Mouse (Mus musculus) heart, embryonic 10.5 days (tissue): ENCODE data around the gene Sh2d3c. TPM values are rescaled to one million over a fixed set of nuclear protein-coding genes. Genes with fewer than 3 reads are reported as not detected.

Experiments
- DNase-seq: peaks from one replicate; pipeline ENCODE4 v3.0.0-alpha.2; 2017; ENCODE audit warnings: low spot score
- H3K27ac ChIP-seq: fragments of 300-500 bp; sonication (generic); 2 replicates; pipeline ENCODE4 v1.5.1; 2016; ENCODE audit warnings: mild to moderate bottlenecking
- H3K27me3 ChIP-seq: fragments of 300-500 bp; sonication (generic); 2 replicates; pipeline ENCODE4 v1.6.1; 2016; ENCODE audit warnings: mild to moderate bottlenecking; ENCODE audit not compliant: poor library complexity, insufficient read depth, severe bottlenecking
- H3K36me3 ChIP-seq: fragments of 300-500 bp; sonication (generic); 2 replicates; pipeline ENCODE4 v1.6.1; 2016; ENCODE audit warnings: mild to moderate bottlenecking, moderate library complexity
- H3K4me1 ChIP-seq: fragments of 300-500 bp; sonication (generic); 2 replicates; pipeline ENCODE4 v1.6.1; 2016; ENCODE audit warnings: mild to moderate bottlenecking
- H3K4me3 ChIP-seq: fragments of 300-500 bp; sonication (generic); 2 replicates; pipeline ENCODE4 v1.5.1; 2016; ENCODE audit warnings: mild to moderate bottlenecking, moderate library complexity
- H3K9me3 ChIP-seq: fragments of 300-500 bp; sonication (generic); 2 replicates; pipeline ENCODE4 v1.6.1; 2016; ENCODE audit warnings: mild to moderate bottlenecking, moderate library complexity
- WGBS: fragments of 180-500 bp; shearing (Covaris S2); methylation state at CpG from one replicate; pipeline ENCODE4 v1.1.7; 2016; 5-methylcytosine and 5-hydroxymethylcytosine counted together
- polyA plus RNA-seq: library from polyadenylated mRNA; unstranded; fragments of >200 nt; fragmentation: Nextera tagmentation; extraction: Ambion mirVana; gene quantifications from 2 replicates; pipeline ENCODE4 v1.2.1, GENCODE M21; 2016

Sh2d3c gene
- polyA plus RNA-seq, 1 experiment from 2014 or later: 35.4 TPM

- Histone ChIP-seq H3K4me3 (peak overlapping the region; percentile 71), H3K4me1 (peaks cover 16% of the 10 kb centered on the region), H3K9me3 (no peaks in the 10 kb centered on the region), H3K27ac (peak overlapping the region; percentile 91; the same call in 1 of the 2 replicates), H3K36me3 (peaks cover 54% of the 10 kb centered on the region), H3K27me3 (peaks cover 19% of the 10 kb centered on the region)
- 34% methylated on average over 6 of the region's 6 CpGs for WGBS
- no peak for DNase-seq
Observed at GRCm38 (mm10) chr2:32756674-32757055, 35.8 kb downstream of the Sh2d3c start.

GRCm38 (mm10) chr2:32757056-32757845 lies 36.4 kb downstream of the Sh2d3c start, which contains the start of gene Tor2a:
TSS of gene Tor2a (plus strand) at chr2:32757234.
- H3K4me1 ChIP-seq: peaks cover 11% of the 10 kb centered on the region
- H3K27me3 ChIP-seq: peaks cover 19% of the 10 kb centered on the region
- peak within 1 kb of the TSS; percentile 91 for H3K27ac ChIP-seq
- under 1% methylated on average over 66 of the region's 66 CpGs for WGBS
- peak within 1 kb of the TSS; percentile 71 for H3K4me3 ChIP-seq
- H3K36me3 ChIP-seq: peaks cover 55% of the 10 kb centered on the region
- H3K9me3 ChIP-seq: no peaks in the 10 kb centered on the region
- DNase-seq: peak; percentile 99

GRCm38 (mm10) chr2:32758503-32758902 lies 37.6 kb downstream of the Sh2d3c start:
- H3K27ac ChIP-seq: no peak overlapping the region
- H3K36me3 ChIP-seq: peaks cover 55% of the 10 kb centered on the region
- no peak overlapping the region for H3K4me3 ChIP-seq
- peaks cover 11% of the 10 kb centered on the region; the same call in 1 of the 2 replicates for H3K27me3 ChIP-seq
- H3K4me1 ChIP-seq: peaks cover 18% of the 10 kb centered on the region
- WGBS: 56% methylated on average over 8 of the region's 8 CpGs
- DNase-seq: no peak
- H3K9me3 ChIP-seq: no peaks in the 10 kb centered on the region

- H3K4me1 ChIP-seq: peaks cover 18% of the 10 kb centered on the region
- no peak overlapping the region for H3K4me3 ChIP-seq
- WGBS: 78% methylated on average over 2 of the region's 2 CpGs
- no peaks in the 10 kb centered on the region for H3K9me3 ChIP-seq
- peaks cover 53% of the 10 kb centered on the region for H3K36me3 ChIP-seq
- DNase-seq: no peak
- peaks cover 11% of the 10 kb centered on the region; the same call in 1 of the 2 replicates for H3K27me3 ChIP-seq
- no peak overlapping the region for H3K27ac ChIP-seq
Observed at GRCm38 (mm10) chr2:32759001-32759400, 38.1 kb downstream of the Sh2d3c start.

- WGBS: 86% methylated on average over 14 of the region's 14 CpGs
- peaks cover 18% of the 10 kb centered on the region for H3K4me1 ChIP-seq
- DNase-seq: no peak
- H3K27me3 ChIP-seq: no peaks in the 10 kb centered on the region; the same call in 1 of the 2 replicates
- no peaks in the 10 kb centered on the region for H3K9me3 ChIP-seq
- H3K36me3 ChIP-seq: peaks cover 42% of the 10 kb centered on the region
- H3K4me3 ChIP-seq: no peak overlapping the region
- no peak overlapping the region for H3K27ac ChIP-seq
Observed at GRCm38 (mm10) chr2:32761361-32761760, 40.5 kb downstream of the Sh2d3c start.

GRCm38 (mm10) chr2:32761859-32762258 lies 41.0 kb downstream of the Sh2d3c start:
- no peak for DNase-seq
- no peak overlapping the region for H3K27ac ChIP-seq

GRCm38 (mm10) chr2:32763353-32763752 lies 42.5 kb downstream of the Sh2d3c start:
- Histone ChIP-seq H3K27me3 (peaks cover 7% of the 10 kb centered on the region; the same call in 1 of the 2 replicates), H3K27ac (no peak overlapping the region), H3K4me1 (peaks cover 24% of the 10 kb centered on the region), H3K4me3 (no peak overlapping the region), H3K36me3 (peaks cover 42% of the 10 kb centered on the region), H3K9me3 (no peaks in the 10 kb centered on the region)
- WGBS: 78% methylated on average over 3 of the region's 3 CpGs
- no peak for DNase-seq

More at GRCm38 (mm10) chr2:32761859-32762258, 41.0 kb downstream of the Sh2d3c start:
- WGBS: 88% methylated on average over 4 of the region's 4 CpGs
- H3K36me3 ChIP-seq: peaks cover 42% of the 10 kb centered on the region
- H3K9me3 ChIP-seq: no peaks in the 10 kb centered on the region
- peaks cover 1% of the 10 kb centered on the region; the same call in 1 of the 2 replicates for H3K27me3 ChIP-seq
- H3K4me3 ChIP-seq: no peak overlapping the region
- H3K4me1 ChIP-seq: peaks cover 18% of the 10 kb centered on the region

- H3K9me3 ChIP-seq: no peaks in the 10 kb centered on the region
- no peak for DNase-seq
- peaks cover 36% of the 10 kb centered on the region for H3K4me1 ChIP-seq
- H3K27ac ChIP-seq: no peak overlapping the region
- H3K36me3 ChIP-seq: peaks cover 13% of the 10 kb centered on the region
- peaks cover 11% of the 10 kb centered on the region for H3K27me3 ChIP-seq
- 83% methylated on average over 12 of the region's 12 CpGs for WGBS
- H3K4me3 ChIP-seq: no peak overlapping the region
Observed at GRCm38 (mm10) chr2:32767241-32767640, 46.4 kb downstream of the Sh2d3c start.

GRCm38 (mm10) chr2:32768661-32769285 lies 47.9 kb downstream of the Sh2d3c start:
- 46% methylated on average over 19 of the region's 19 CpGs for WGBS
- no peaks in the 10 kb centered on the region for H3K9me3 ChIP-seq
- H3K36me3 ChIP-seq: no peaks in the 10 kb centered on the region
- peaks cover 11% of the 10 kb centered on the region for H3K27me3 ChIP-seq
- DNase-seq: no peak
- no peak overlapping the region for H3K4me3 ChIP-seq
- H3K4me1 ChIP-seq: peaks cover 30% of the 10 kb centered on the region
- H3K27ac ChIP-seq: no peak overlapping the region

- Histone ChIP-seq H3K27ac (no peak overlapping the region), H3K4me1 (peaks cover 31% of the 10 kb centered on the region), H3K36me3 (no peaks in the 10 kb centered on the region), H3K4me3 (no peak overlapping the region), H3K27me3 (peaks cover 11% of the 10 kb centered on the region), H3K9me3 (no peaks in the 10 kb centered on the region)
- WGBS: 83% methylated on average over 5 of the region's 5 CpGs
- DNase-seq: no peak
Observed at GRCm38 (mm10) chr2:32769327-32770085, 48.7 kb downstream of the Sh2d3c start.

- Histone ChIP-seq H3K36me3 (no peaks in the 10 kb centered on the region), H3K9me3 (no peaks in the 10 kb centered on the region), H3K4me1 (peaks cover 45% of the 10 kb centered on the region), H3K27ac (no peak overlapping the region), H3K4me3 (no peak overlapping the region), H3K27me3 (peaks cover 17% of the 10 kb centered on the region)
- no peak for DNase-seq
- WGBS: 22% methylated on average over 12 of the region's 12 CpGs
Observed at GRCm38 (mm10) chr2:32771886-32772285, 51.0 kb downstream of the Sh2d3c start.

GRCm38 (mm10) chr2:32772626-32773279 lies 51.9 kb downstream of the Sh2d3c start:
- Histone ChIP-seq H3K36me3 (no peaks in the 10 kb centered on the region), H3K9me3 (no peaks in the 10 kb centered on the region), H3K27me3 (peaks cover 19% of the 10 kb centered on the region), H3K4me3 (no peak overlapping the region), H3K27ac (no peak overlapping the region), H3K4me1 (peaks cover 38% of the 10 kb centered on the region)
- 79% methylated on average over 8 of the region's 8 CpGs for WGBS
- DNase-seq: no peak
